Mouse (Mus musculus) cerebral cortex, adult 2 months (tissue): ENCODE results near the gene Atp2b4.

ENCODE experiments used
- WGBS: fragments of 180-500 bp; shearing (Covaris S2); methylation state at CpG from one replicate; pipeline ENCODE4 v1.1.7; 2018; 5-methylcytosine and 5-hydroxymethylcytosine counted together

The Atp2b4 gene

DNA sequence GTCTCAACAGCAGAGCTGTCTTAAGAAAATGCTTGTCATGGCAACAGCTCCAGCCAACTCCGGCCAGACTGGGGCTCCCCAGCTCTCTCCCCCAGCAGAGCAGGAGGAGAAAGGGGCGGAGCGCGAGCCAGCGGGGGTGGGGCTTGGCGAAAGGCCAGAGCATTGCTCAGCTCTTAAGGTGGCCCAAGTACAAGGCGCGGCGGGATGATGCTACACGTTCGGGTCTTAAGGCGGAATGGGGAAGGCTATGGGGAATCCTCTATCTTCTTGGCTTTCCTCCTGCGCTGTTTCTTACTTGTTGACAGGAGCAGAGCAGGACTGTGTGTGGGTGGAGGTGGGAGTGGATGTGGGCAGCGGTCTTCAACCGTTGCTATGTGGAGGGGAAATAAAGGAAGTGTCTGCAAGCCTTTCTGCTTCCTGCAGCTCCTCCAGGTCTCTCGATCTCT, at the start of gene Atp2b4:
TSS of gene Atp2b4 (minus strand) at position 94 of the 446 bp plus-strand sequence.
- 3% methylated on average over 16 of the region's 16 CpGs for whole genome bisulfite sequencing

- 77% methylated on average over 9 of the region's 9 CpGs for WGBS
Measured at GRCm38 (mm10) chr1:133844734-133845133, 43.9 kb upstream of the Atp2b4 start.

DNA sequence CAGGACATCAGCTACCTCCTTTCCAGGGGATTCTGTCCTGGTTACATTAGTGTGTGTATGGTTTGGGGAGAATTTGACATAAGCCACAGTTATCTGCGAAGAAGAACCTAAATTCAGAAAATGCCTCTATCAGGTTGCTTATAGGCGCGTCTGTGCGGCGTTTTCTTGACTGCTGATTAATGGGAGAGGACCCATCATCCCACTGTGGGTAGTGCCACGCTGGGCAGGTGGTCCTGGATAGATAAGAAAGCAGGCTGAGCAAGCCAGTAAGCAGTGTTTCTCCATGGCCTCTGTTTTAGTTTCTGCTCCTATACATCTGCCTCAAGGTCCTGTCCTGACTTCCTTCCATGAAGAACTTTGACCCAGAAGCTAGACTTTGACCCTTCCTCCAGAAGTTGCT, 43.1 kb upstream of the Atp2b4 start:
- WGBS: 96% methylated on average over 6 of the region's 6 CpGs

GRCm38 (mm10) chr1:133843370-133843769, 42.5 kb upstream of the Atp2b4 start:
- WGBS: 61% methylated on average over 4 of the region's 4 CpGs

DNA sequence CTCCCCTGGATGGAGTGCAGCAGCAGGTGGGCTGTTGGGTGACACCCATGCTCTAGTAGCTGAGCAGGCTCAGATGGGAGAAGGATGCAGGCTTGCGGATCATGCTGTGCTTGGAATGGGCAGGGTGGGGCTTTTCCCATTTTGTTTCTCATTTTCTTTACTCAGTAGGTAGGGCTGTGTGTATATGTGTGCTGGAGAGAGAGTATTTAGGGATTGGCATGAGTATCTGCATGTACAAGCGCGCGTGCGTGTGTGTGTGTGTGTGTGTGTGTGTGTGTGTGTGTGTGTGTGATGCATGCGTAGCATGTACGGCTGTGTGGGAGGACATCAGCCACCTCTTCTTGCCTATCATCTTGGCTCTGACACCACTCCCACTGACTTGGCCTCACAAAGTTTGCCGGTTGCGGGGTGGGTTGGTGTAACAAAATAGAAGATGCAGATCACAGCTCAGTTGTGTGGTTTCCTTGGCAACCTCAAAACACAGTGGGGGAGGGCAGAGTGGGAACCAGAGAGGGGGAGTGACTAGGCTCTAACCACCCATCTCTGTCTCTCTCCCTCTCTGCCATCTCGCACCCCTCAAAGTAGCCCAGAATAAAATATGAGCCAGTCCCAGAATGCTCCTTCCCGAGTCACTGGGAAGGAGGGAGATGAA, 41.4 kb upstream of the Atp2b4 start:
- WGBS: 44% methylated on average over 11 of the region's 11 CpGs

DNA sequence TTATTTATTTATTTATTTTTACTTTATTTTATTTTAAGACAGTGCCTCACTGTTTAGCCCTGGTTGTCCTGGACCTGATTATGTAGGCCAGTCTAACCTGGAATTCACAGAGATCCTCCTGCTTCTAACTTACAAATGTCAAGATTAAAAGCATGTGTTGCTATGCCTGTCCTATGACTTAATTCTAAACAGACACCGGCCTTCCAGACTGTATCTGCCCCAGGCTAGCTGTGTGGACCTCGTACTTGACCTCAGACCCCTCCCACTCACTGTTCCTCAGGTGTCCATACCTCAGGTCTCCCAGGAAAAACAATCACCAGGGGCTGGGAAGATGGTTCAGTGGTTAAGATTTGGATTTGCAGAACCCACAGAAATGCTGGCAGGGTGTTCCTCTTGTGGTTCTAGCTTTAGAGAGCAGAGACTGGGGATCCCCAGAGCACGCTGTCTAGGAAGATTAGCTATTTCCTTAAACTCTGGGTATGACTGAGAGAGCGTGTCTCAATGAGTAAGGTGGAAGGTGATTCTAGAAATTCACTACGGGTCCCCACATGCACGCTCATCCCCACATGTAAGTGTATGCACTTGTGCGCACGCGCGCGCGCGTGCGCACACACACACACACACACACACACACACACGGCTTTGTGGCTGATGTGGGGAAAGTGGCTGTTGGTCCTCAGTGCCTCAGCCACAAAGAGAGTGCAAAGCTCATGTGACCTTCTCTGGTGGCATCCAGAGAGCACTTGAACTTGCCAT, 40.5 kb upstream of the Atp2b4 start:
- WGBS: 87% methylated on average over 15 of the region's 15 CpGs

- WGBS: 58% methylated on average over 12 of the region's 12 CpGs
Measured at GRCm38 (mm10) chr1:133840530-133840929, 39.7 kb upstream of the Atp2b4 start.

GRCm38 (mm10) chr1:133834309-133834708, 33.5 kb upstream of the Atp2b4 start:
- 58% methylated on average over 6 of the region's 6 CpGs for WGBS

DNA sequence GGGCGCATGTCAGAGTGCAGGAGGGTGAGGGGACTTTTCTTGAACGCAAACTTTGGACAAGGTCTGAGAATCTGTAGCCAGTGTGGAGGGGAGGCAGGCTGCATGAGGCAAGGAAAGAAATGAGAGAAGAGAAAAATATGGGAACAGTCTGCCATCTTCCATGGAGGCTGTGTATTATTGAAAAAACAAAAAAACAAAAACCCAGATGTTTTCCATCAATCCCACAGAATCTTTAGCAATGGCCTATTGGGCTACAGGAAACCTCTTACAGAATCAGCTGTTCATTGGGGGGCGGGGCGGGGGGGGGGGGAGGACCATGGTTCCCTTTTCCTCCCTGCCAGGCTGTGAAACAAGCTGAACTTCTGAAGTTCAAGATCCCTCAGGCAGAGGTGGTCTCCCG, 31.9 kb upstream of the Atp2b4 start:
- 69% methylated on average over 5 of the region's 5 CpGs for WGBS

GRCm38 (mm10) chr1:133826193-133826592, 25.4 kb upstream of the Atp2b4 start:
- 96% methylated on average over 7 of the region's 7 CpGs for WGBS

- 56% methylated on average over 8 of the region's 8 CpGs for WGBS
Measured at GRCm38 (mm10) chr1:133825543-133825942, 24.7 kb upstream of the Atp2b4 start.

DNA sequence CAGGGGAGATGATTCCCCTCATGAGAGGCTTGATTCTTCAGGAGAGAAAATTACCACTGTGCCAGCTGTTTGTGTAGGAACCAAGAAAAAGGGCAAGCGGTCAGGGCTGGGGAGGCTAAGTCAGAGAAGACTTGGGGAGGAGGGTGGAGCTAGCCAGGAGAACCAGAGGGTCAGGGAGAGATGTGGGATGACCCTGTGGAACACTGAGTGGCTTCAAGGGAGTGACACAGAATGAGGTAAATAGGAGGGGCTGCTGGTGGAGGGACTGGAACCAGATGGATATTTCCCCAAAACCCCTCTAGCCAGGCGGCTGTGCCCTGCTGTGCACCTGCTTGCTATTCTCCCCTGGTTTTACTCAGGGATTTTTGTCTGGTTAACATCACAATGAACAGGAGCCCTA, 24.3 kb upstream of the Atp2b4 start:
- WGBS: 96% methylated on average over 2 of the region's 2 CpGs

- 61% methylated on average over 5 of the region's 5 CpGs for WGBS
Measured at GRCm38 (mm10) chr1:133821144-133821543, 20.3 kb upstream of the Atp2b4 start.

DNA sequence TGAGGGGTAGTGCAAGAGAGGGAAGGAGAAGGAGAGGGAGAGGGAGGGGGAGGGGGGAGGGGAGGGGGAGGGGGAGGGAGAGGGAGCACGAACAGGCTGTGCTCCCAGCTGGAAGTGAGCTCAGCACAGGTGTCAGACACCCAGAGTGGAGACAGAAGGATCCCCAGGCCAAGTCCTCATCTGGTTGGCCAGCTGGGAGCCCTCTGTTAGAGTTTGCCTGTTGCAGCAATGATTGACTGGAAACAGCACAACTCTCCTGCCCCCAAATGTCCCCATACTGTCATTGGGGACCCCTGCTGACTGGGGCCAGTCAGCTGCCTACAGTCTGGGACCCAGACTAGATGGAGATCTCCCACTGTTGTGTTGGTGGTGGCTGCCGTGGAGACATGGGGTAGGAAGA, 19.3 kb upstream of the Atp2b4 start:
- WGBS: 55% methylated on average over 2 of the region's 2 CpGs

- WGBS: 77% methylated on average over 2 of the region's 2 CpGs
Measured at GRCm38 (mm10) chr1:133818531-133818930, 17.7 kb upstream of the Atp2b4 start.

DNA sequence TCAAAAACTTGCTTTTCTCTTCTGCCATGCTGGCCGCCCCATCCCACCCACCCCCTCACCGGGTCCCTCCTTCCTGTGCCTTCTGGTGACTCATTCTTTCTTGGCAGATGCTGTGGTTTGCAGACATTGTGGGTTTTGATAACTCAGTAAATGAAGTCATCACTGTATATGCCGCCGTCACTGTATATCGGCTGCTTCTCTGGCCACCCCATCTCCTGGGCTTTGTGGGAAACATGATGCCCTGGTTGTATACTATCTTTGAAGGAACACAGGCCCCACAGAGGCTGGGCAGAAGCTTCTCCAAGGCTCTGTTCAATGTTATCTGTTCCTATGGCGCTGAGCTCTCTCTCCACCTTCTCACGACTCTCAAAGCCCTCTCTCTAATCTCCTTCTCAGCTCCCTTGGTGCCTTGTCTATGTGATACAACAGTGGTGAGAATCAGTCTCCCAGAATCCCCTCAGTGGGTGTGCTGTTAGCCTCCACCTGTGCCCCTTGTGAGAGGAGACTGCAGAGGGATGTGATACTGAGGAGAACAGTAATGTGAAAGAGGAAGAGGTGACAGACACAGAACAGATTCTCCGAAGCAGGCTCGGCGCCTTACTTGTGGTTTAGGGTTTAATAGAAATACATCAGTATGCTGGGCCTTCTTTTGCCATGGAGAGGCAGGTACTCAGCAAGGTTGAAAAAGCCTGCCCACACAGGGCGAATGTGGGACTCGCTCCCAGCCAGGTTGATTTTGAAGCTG, 15.1 kb upstream of the Atp2b4 start:
- WGBS: 50% methylated on average over 12 of the region's 12 CpGs

DNA sequence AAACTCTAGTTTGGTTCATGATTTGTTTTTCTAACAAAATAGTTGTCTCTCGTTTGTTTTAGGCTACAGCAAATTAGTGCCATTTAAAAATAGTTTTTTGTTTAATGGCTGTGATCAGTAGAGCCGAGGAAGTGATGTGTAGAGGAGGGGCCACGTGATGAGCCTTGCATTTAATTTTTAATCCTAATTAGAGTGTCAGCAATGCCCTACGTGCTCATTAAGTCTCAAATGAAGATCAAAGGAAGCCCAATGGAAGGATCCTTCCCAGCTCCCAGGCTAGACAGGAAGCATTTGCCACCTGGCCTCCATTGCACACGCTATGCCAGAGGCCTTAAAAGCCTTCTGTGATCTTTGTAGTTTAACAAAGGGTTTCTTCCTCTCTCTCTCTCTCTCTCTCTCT, 8.5 kb upstream of the Atp2b4 start:
- WGBS: 75% methylated on average over 5 of the region's 5 CpGs

- WGBS: 97% methylated on average over 8 of the region's 8 CpGs
Measured at GRCm38 (mm10) chr1:133808020-133808419, 7.2 kb upstream of the Atp2b4 start.

GRCm38 (mm10) chr1:133801743-133802142, 902 bp upstream of the Atp2b4 start:
- WGBS: 68% methylated on average over 5 of the region's 5 CpGs

DNA sequence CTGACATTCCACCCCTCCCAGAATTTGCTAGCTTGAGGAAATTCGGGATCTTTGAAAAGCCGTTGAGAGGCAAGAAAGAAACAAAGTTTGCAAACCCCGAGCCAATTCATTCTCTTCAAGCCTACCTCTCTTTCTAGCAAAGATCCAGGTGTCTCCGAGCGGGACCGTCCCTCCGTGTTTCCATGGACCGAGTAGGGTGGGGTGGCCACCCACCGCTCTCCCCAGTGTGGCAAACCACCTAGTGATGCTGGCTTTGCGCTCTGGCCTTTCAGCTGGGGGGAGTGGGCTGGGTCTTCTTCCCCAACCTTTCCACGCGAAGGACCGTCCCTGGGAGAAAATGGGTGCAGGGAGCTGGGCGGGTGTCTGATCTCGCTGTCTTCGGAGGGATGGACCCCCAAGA, 329 bp downstream of the Atp2b4 start:
- WGBS: 1% methylated on average over 16 of the region's 16 CpGs

- 5% methylated on average over 21 of the region's 21 CpGs for WGBS
Measured at GRCm38 (mm10) chr1:133799686-133800445, 975 bp downstream of the Atp2b4 start.
